Mouse (Mus musculus): ENCODE measurements at regions not wholly inside any gene's neighbourhood (a gene's known extent, or its start where the extent isn't known, plus 50 kb on each side); places are given as distances from the start of the nearest gene placed in this dataset.

DNA sequence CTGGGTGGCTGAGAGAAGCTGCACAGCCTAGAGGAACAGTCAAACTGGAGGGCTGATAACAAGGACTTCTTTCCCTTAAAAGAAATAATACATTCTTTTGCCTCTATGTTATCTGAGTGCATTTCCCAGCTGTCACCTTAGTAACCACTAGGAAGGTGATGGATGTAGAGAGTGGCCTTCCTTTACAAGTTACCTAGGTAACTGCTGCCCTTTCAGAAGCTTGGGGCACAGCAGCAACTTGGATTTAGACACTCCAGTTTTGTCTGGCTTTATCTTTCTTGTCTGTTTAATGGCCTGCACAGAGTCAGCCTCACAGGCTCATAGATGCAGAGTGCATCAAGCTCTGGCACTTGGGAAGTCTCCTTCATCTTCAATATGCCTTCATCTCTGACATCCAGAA lies 101.4 kb upstream of the Shh start:
- Histone ChIP-seq H3K36me3 (no peaks in the 10 kb centered on the region), H3K27ac (no peak overlapping the region), H3K4me2 (replicated peaks) (no peak overlapping the region), H3K4me1 (peaks cover 5% of the 10 kb centered on the region), H3K9me3 (replicated peaks) (no peaks in the 10 kb centered on the region), H3K27me3 (no peaks in the 10 kb centered on the region), H3K9ac (no peak overlapping the region), H3K4me3 (no peak overlapping the region)
- 0 out of 2 replicates have a peak, but pooled peaks have one; percentile 22 for ATAC-seq (ENCODE audit: low FRiP score)

DNA sequence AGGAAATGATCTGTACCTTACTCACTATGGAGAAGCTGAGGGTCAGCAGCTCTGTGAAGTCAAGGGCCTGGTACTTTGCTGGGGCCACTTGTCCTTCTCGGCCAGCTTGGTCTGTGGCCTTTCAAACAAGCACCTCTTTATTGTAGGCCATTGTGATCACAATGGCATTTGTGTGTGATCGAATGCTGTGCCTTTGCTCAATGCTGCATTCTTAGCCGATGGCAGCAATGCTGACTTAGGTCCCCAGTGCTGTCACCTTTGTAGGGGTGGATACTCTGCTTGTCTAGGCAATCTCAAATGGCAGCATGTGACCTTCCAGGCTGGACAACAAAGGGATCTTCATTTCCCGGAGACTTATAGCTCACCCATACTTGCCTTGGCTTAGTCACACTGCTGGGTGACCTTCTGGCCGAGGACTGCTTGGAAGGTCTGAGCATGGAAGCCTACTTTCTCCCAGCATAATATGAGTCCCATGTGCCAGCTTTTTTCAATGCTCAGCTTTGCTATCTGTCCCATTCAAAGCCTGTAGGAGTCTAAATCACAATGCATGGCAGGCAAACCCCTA lies 100.4 kb upstream of the Shh start:
- Histone ChIP-seq H3K4me1 (peaks cover 5% of the 10 kb centered on the region), H3K9me3 (replicated peaks) (no peaks in the 10 kb centered on the region), H3K4me2 (replicated peaks) (no peak overlapping the region), H3K27me3 (no peaks in the 10 kb centered on the region), H3K36me3 (no peaks in the 10 kb centered on the region), H3K9ac (no peak overlapping the region), H3K27ac (no peak overlapping the region), H3K4me3 (no peak overlapping the region)
- WGBS, result 58% methylated on average over 5 of the region's 5 CpGs
- no peak for ATAC-seq (ENCODE audit: low FRiP score)

DNA sequence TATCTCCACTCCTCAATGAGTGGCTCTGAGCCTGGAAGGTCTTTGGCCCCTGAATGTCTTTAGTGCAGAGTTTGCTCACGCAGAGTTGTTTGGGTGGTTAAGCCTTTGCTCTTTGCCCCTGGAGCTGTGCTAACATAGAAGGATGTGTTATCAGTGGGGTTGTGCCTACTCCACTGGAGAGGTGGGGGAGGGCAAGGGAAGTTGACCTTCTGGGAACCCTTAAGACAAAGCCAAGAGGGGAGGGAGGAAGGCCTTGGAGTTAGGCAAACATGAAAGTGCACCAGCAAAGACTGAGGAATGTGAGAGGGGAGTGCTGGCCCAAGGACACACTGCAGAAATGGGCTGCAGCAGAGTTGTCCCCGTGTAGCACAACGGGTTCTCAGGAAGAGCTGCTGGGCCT lies 96.3 kb upstream of the Shh start:
- Histone ChIP-seq H3K27ac (no peak overlapping the region), H3K27me3 (no peaks in the 10 kb centered on the region), H3K36me3 (no peaks in the 10 kb centered on the region), H3K4me2 (replicated peaks) (no peak overlapping the region), H3K9me3 (replicated peaks) (no peaks in the 10 kb centered on the region), H3K4me3 (no peak overlapping the region), H3K9ac (no peak overlapping the region), H3K4me1 (peaks cover 5% of the 10 kb centered on the region)
- WGBS, result 19% methylated on average over 3 of the region's 3 CpGs
- no peak for ATAC-seq (ENCODE audit: low FRiP score)

GRCm38 (mm10) chr5:28562917-28563316 lies 95.9 kb upstream of the Shh start:
- Histone ChIP-seq H3K9me3 (replicated peaks) (no peaks in the 10 kb centered on the region), H3K4me2 (replicated peaks) (no peak overlapping the region), H3K4me1 (peaks cover 1% of the 10 kb centered on the region), H3K9ac (no peak overlapping the region), H3K27me3 (no peaks in the 10 kb centered on the region), H3K36me3 (no peaks in the 10 kb centered on the region), H3K27ac (no peak overlapping the region), H3K4me3 (no peak overlapping the region)
- no peak for ATAC-seq (ENCODE audit: low FRiP score)
- 87% methylated on average over 1 of the region's 1 CpGs for WGBS

DNA sequence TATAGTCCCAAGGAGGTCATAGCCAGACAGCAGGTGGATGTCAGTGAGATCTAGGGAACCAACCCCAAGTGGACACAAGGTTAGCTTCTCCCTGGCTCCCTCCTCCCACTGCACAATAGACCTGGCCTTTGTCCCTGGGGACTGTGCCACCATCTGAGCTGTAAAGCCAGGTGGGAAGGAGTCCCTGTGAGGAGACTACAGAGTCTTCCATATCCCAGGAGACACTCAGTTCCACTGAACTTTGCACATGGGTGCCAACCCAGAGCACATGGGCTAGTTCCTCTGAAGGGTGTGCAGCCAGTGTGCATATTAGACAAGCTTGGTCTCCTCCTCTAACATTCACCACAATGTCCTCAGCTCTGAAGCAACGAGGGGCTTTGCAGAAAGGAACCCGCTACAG lies 86.5 kb upstream of the Shh start:
- Histone ChIP-seq H3K4me2 (replicated peaks) (no peak overlapping the region), H3K9ac (no peak overlapping the region), H3K27ac (no peak overlapping the region), H3K27me3 (no peaks in the 10 kb centered on the region), H3K4me3 (no peak overlapping the region), H3K9me3 (replicated peaks) (no peaks in the 10 kb centered on the region), H3K36me3 (no peaks in the 10 kb centered on the region), H3K4me1 (no peaks in the 10 kb centered on the region)
- no peak for ATAC-seq (ENCODE audit: low FRiP score)
- WGBS, result 86% methylated on average over 2 of the region's 2 CpGs

GRCm38 (mm10) chr5:28530202-28530855 lies 63.3 kb upstream of the Shh start:
- H3K4me2 ChIP-seq (replicated peaks), result no peak overlapping the region
- H3K4me1 ChIP-seq, result no peaks in the 10 kb centered on the region
- H3K9ac ChIP-seq, result no peak overlapping the region
- no peak overlapping the region for H3K27ac ChIP-seq
- H3K36me3 ChIP-seq, result no peaks in the 10 kb centered on the region
- H3K9me3 ChIP-seq (replicated peaks), result no peaks in the 10 kb centered on the region
- H3K27me3 ChIP-seq, result no peaks in the 10 kb centered on the region
- 42% methylated on average over 6 of the region's 6 CpGs for WGBS
- ATAC-seq (ENCODE audit: low FRiP score), result no peak
- no peak overlapping the region for H3K4me3 ChIP-seq

DNA sequence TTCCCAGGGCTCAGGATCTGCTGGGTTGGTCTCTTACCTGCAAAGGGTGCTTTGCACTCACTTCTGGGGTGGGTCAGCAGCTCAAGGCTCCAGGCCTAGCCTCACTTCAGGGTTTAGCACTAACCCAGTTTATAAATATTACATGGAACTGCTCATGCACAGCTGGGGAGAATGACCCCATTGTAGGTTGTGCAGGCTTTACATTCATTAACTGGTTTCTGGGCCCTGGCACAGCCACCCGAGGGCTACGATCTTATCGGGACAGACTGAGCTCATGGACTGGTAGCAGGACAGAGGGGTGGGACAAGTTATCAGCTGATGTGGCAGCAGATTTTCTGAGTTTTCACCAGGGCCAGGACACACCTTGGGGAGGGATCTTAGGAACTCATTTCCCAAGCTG lies 59.4 kb upstream of the Shh start:
- ATAC-seq (ENCODE audit: low FRiP score), result no peak
- whole genome bisulfite sequencing, result 80% methylated on average over 3 of the region's 3 CpGs
- Histone ChIP-seq H3K4me2 (replicated peaks) (no peak overlapping the region), H3K4me3 (no peak overlapping the region), H3K4me1 (peaks cover under 1% of the 10 kb centered on the region; the same call in 1 of the 2 replicates), H3K27ac (no peak overlapping the region), H3K36me3 (no peaks in the 10 kb centered on the region), H3K9me3 (replicated peaks) (no peaks in the 10 kb centered on the region), H3K27me3 (no peaks in the 10 kb centered on the region), H3K9ac (no peak overlapping the region)

DNA sequence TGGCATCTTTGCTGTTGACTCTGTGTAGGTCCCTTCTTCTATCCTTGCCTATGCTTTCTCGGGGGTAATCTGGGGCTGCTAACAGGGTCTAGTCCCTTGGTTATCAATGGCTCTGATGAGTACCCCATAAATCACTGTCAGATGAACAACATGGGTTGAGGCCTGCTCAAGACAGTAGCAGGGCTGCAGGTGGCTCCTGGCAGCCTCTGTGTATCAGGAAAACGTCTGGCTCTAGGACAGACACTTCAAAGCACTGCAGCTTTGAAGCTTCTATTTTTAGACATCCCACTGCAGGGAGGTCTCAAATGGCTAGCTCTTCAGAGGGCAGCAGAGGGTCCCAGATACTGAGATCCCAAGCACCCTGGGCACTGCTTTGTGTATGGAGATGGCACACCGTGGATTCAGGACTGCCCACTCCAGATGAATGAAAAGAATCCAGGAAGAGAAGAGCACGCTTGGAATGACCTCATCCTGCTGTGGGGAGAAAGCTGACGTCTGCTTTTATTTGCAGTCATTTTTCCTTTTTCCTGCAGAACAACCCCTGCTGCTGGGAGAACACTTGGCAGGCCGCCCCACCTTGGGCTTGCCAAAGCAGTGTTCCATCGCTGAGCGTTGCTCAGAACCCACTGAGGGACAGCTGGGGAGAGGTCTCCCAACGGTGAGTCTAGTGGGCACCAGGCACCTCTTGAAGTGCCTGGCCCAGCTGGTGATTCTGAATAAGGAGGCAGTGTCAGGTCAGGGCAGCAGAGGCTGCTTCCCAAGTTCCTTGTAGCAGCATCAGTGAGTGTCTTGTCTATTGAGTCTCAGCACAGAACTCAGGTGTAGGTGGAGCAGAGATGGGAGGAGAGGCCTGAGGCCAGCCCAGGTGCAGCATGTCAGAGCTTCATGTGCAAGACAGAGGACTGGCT lies 54.0 kb upstream of the Shh start:
- H3K27ac ChIP-seq, result no peak overlapping the region
- no peak overlapping the region for H3K4me2 ChIP-seq (replicated peaks)
- H3K4me1 ChIP-seq, result peaks cover 4% of the 10 kb centered on the region; the same call in 1 of the 2 replicates
- no peak overlapping the region for H3K9ac ChIP-seq
- no peak overlapping the region for H3K4me3 ChIP-seq
- no peaks in the 10 kb centered on the region for H3K36me3 ChIP-seq
- no peaks in the 10 kb centered on the region for H3K27me3 ChIP-seq
- H3K9me3 ChIP-seq (replicated peaks), result no peaks in the 10 kb centered on the region
- 48% methylated on average over 9 of the region's 9 CpGs for WGBS
- ATAC-seq (ENCODE audit: low FRiP score), result no peak

GRCm38 (mm10) chr5:28519059-28519543 lies 52.0 kb upstream of the Shh start:
- no peak overlapping the region for H3K27ac ChIP-seq
- no peak overlapping the region for H3K4me3 ChIP-seq
- H3K27me3 ChIP-seq, result no peaks in the 10 kb centered on the region
- H3K9ac ChIP-seq, result no peak overlapping the region
- no peak for ATAC-seq (ENCODE audit: low FRiP score)
- WGBS, result 87% methylated on average over 3 of the region's 3 CpGs
- H3K36me3 ChIP-seq, result no peaks in the 10 kb centered on the region
- no peaks in the 10 kb centered on the region for H3K9me3 ChIP-seq (replicated peaks)
- H3K4me2 ChIP-seq (replicated peaks), result no peak overlapping the region
- H3K4me1 ChIP-seq, result peaks cover 4% of the 10 kb centered on the region; the same call in 1 of the 2 replicates

Measured in hindbrain, embryonic 12.5 days (tissue).